Mouse (Mus musculus) megakaryocyte, adult 5-6 weeks (primary cell): ENCODE measurements at regions not wholly inside any gene's neighbourhood (a gene's known extent, or its start where the extent isn't known, plus 50 kb on each side); places are given as distances from the start of the nearest gene placed in this dataset.
A peak's percentile ranks its signal among the peaks of the same experiment; 100 is the strongest.
"Not testable (repeated sequence)": the region's sequence is repeated elsewhere in the genome, so short reads cannot be mapped to it uniquely, and the experiment has no call there.

Experiments used
- ATAC-seq: 2 replicates; pipeline ENCODE4 v1.8.0; 2016; ENCODE audit warnings: mild to moderate bottlenecking, inconsistent platforms; ENCODE audit not compliant: poor library complexity, severe bottlenecking

DNA sequence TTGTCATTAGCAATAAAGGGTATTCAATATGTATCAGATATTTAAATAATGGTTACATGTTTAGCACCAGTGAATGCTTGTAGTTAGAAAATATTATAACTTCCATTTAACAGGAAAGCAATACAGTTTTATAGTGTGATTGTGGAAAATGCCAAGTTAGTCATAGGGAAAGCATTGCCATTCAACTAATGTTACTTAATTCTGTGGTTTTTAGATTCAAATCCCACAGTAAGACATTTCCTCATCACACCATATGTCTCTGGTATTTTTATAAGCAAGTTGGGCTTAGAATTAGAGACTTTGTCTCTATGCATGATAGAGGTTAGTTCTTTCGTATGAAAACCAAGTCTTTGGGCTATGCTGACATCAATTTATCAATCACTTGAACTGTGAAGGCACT is 133.0 kb downstream of the Prr30 start:
- ATAC-seq: no peak

- no peak for ATAC-seq
These were observed 143.3 kb downstream of the Prr30 start for GRCm38 (mm10) chr14:101056874-101057273.

DNA sequence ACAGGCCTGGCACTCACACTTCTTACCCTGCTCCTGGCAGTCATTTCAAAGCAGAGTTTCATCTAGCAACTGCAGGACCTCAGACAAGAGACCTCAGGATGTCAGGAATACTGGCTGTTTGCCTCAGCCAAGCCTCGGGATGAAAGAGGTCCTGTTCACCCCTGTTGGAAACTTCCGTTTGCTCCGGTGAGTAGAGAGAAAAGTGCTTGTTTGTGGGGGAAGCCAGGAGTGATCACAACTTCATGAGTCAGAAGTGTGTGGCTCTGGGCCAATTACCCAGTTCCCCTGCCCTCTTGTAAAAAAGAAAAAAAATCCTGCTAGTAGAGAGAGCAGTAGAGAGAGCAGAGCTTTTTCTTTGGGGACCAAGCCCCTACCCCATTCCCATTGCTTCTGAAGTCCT is 144.2 kb downstream of the Prr30 start:
- no peak for ATAC-seq

DNA sequence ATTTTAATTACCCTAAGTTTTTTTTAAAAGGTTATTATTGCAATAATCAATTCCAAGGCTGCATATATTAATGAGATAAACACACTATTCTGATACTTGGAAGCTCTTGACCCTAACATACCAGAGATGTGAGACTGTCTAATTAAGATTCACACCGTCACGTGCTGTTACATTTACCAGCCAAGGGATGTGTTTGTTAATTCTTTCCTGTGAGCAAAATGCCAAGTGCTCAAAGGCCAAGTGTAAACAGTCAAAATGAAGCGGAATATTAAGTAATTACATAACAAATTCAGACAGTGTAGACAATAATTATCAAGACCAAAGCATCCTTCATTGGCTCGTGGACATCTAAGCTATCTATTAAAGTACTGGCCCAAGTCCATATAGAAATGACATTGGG is 145.3 kb downstream of the Prr30 start:
- ATAC-seq: no peak

DNA sequence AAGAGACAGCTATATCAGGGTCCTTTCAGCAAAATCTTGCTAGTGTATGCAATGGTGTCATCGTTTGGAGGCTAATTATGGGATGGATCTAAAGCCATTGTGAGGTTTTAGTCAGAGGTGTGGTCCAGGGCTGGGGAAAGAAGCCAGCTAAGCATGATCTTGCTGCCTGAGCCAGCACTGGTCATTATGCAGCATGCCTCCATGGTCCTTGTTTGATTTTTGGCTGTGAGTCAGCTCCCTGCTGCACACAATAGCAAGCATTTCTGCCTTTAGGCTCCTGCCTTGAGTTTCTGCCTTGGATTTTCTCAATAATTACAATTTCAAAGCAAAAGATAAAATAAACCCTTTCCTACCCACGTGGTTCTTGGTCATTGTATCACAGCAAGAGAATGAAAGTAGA is 147.4 kb downstream of the Prr30 start:
- no peak for ATAC-seq

DNA sequence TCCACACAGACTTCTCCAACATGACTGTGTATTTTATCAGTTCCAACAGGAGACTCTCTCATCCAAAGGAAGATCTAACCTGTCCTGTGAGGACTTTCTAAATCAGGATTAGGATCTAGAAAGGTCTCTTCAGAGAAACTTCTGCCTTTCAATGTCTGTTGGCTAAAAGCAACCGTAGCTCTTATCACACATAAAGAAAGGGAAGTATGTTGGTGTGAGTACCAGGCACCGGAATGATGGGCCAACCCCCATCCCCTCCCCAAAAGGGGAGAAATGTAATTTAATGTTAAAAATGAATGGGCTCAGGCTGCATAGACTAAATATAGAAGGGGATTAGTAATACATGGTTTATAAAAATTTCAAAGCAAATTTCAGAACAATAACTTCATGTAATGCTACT is 149.9 kb downstream of the Prr30 start:
- ATAC-seq: peak; percentile 39; the same call in 1 of the 2 replicates

DNA sequence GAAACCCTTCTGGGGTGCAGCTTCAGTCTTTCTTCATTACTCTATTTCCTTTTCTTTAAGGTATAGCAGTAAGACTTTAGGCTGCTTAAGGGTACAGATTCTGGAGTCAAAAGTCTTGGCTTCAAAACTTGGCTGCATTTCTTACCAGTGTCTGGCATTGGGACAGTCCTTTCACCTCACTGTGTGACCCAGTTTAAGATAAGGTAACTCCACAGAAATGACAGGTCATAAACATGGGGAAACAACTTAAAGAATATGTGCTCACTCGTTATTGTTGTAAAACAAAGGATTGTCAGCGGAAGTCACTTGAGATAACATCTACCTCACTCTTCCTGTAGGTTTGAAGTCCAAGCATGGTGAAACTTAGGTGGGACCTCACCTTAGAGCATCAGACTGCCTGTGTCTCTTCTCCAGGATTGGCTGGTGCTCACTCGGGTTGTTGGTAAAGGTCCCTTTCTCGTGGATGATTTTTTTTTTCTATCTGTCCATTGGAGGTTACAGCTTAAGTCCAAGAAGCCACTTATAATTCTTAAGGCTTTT is 150.4 kb downstream of the Prr30 start:
- ATAC-seq: peak; percentile 63

- no peak for ATAC-seq
These were observed 156.6 kb downstream of the Prr30 start for GRCm38 (mm10) chr14:101043494-101043893.

- no peak for ATAC-seq
These were observed 199.1 kb downstream of the Prr30 start for GRCm38 (mm10) chr14:101001070-101001469.

DNA sequence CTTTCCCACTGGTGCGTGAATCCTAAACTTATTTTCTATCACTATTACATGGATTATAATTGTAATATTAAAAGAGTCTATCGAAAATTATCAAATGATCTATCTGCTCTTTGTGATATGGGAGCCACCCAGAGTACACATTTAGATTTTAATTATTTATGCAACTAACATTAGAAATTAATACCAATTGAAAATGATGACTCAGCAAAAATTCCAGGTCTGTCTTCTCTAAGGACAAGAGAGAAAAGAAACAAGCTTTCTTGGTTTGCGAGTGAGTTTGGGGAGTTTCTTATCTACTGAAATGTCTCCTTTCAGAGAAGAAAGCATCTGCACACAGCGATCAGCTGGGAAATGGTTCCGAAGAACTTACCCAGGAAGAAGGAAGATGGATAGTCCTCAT is 219.4 kb downstream of the Prr30 start:
- ATAC-seq: no peak

GRCm38 (mm10) chr14:100978515-100978914 is 221.6 kb downstream of the Prr30 start:
- ATAC-seq: no peak

- no peak for ATAC-seq
These were observed 229.2 kb downstream of the Prr30 start for GRCm38 (mm10) chr14:100970970-100971369.

GRCm38 (mm10) chr14:100960198-100960597 is 239.9 kb downstream of the Prr30 start:
- no peak for ATAC-seq

GRCm38 (mm10) chr14:100955806-100956436 is 244.2 kb downstream of the Prr30 start:
- ATAC-seq: no peak

- no peak for ATAC-seq
These were observed 249.4 kb downstream of the Prr30 start for GRCm38 (mm10) chr14:100950681-100951119.

GRCm38 (mm10) chr14:100947625-100948024 is 252.5 kb downstream of the Prr30 start:
- ATAC-seq: not testable (repeated sequence)

- peak; percentile 64 for ATAC-seq
These were observed 262.7 kb downstream of the Prr30 start for GRCm38 (mm10) chr14:100937358-100937887.

GRCm38 (mm10) chr14:100934554-100934953 is 265.6 kb downstream of the Prr30 start:
- peak; percentile 69 for ATAC-seq

DNA sequence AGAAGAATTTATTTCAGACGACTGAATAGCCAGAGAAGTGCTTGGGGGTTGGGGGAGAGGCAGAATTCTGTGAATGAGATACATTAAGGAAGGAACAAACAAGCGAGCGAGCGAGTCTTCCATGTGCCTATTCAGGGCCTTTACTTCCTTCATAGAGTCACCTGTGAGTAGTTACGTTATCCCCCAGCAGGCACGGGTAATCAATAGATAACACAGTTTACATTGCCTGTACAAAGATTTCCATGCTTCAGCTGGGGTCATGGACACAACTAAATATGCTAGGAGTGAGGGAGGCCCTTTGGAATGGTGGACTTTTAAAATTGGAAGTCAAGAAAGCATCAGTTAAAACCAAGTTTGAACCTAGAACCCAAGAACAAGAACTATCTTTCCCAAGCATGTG is 275.2 kb downstream of the Prr30 start:
- ATAC-seq: no peak

DNA sequence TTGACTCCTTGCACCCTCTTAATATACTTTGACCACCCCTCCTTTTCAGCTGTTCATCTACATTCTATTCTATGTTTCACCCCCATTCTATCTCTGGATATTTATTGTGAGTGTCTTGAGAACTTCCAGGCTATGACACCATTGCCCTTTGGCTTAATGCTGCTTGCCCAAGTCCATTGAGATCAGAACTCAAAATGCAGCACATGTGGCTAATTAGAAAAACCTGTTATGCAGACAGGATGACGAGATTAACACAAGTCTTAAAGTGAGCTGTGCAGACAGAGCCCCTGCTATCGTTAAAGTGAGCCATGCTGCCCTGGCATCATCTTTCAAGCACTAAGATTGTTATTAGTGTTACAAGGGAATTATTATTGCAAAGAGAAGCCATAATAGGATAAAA is 299.9 kb downstream of the Prr30 start:
- ATAC-seq: no peak

DNA sequence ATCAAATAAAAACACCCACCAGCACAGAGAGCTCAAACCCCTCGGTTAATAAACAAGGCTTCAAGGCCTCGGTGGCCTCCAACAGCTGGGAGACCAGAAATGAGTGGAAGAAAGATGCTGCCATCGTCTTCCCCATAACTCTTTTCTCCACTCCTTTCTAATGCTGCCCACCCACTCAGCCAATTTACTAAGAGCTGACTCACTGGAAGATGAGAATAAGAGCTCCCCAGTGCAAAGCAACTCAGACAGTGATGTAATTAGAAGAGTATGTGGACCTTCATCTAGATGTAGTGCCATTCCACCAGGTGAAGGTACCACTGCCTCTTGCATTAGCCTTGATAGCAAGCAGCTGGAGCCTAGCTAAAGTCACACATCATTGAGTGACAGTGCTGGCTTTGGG is 301.1 kb downstream of the Prr30 start:
- ATAC-seq: no peak
